Mouse (Mus musculus): ENCODE measurements around the gene Tsfm. TPM values are rescaled to one million over a fixed set of nuclear protein-coding genes. Genes with fewer than 3 reads are reported as not detected.

Gene Tsfm
- total and polyA plus RNA-seq, 3 experiments = 53.0 to 88.9 (median 78.0) TPM

Other genes starting within 250 kb of the Tsfm start
- 16.7 and 19.8 TPM in 2 replicates for gene Atp23, start 129.5 kb downstream of the Tsfm start, total RNA-seq (2012; rRNA removed)
- 15.4 and 17.2 TPM in 2 replicates for gene Atp23, start 129.5 kb downstream of the Tsfm start, total RNA-seq (2014; rRNA removed)
- gene Atp23, start 129.5 kb downstream of the Tsfm start, polyA plus RNA-seq (2012; ENCODE audit: insufficient read length, low read depth) = 16.9 and 18.9 TPM in 2 replicates
- gene Ctdsp2, start 52.1 kb downstream of the Tsfm start, total RNA-seq (2012; rRNA removed) = 13.2 and 20.2 TPM in 2 replicates
- gene Ctdsp2, start 52.1 kb downstream of the Tsfm start, total RNA-seq (2014; rRNA removed) = 7.5 and 8.9 TPM in 2 replicates
- gene Ctdsp2, start 52.1 kb downstream of the Tsfm start, polyA plus RNA-seq (2012; ENCODE audit: insufficient read length, low read depth) = 17.7 and 21.9 TPM in 2 replicates
- gene Avil, start 30.1 kb downstream of the Tsfm start, total RNA-seq (2012; rRNA removed) = 2.1 and 2.7 TPM in 2 replicates
- 8.2 and 9.9 TPM in 2 replicates for gene Avil, start 30.1 kb downstream of the Tsfm start, total RNA-seq (2014; rRNA removed)
- 18.8 and 20.0 TPM in 2 replicates for gene Avil, start 30.1 kb downstream of the Tsfm start, polyA plus RNA-seq (2012; ENCODE audit: insufficient read length, low read depth)
- 28.4 and 32.7 TPM in 2 replicates for gene Mettl1, start 10.6 kb upstream of the Tsfm start, total RNA-seq (2012; rRNA removed)
- gene Mettl1, start 10.6 kb upstream of the Tsfm start, total RNA-seq (2014; rRNA removed) = 19.6 and 21.6 TPM in 2 replicates
- gene Mettl1, start 10.6 kb upstream of the Tsfm start, polyA plus RNA-seq (2012; ENCODE audit: insufficient read length, low read depth) = 44.0 and 49.4 TPM in 2 replicates
- gene Eef1akmt3, start 10.7 kb upstream of the Tsfm start, total RNA-seq (2012; rRNA removed) = 0.76 and 0.98 TPM in 2 replicates
- 0.62 and 0.78 TPM in 2 replicates for gene Eef1akmt3, start 10.7 kb upstream of the Tsfm start, total RNA-seq (2014; rRNA removed)
- 1.1 and 1.2 TPM in 2 replicates for gene Eef1akmt3, start 10.7 kb upstream of the Tsfm start, polyA plus RNA-seq (2012; ENCODE audit: insufficient read length, low read depth)
- gene Cyp27b1, start 17.4 kb upstream of the Tsfm start, total RNA-seq (2012; rRNA removed) = 0.34 and 0.42 TPM in 2 replicates
- gene Cyp27b1, start 17.4 kb upstream of the Tsfm start, total RNA-seq (2014; rRNA removed) = 0.32 TPM in 2 replicates
- 0.89 and 1.4 TPM in 2 replicates for gene Cyp27b1, start 17.4 kb upstream of the Tsfm start, polyA plus RNA-seq (2012; ENCODE audit: insufficient read length, low read depth)
- 3.4 and 3.6 TPM in 2 replicates for gene March9, start 29.3 kb upstream of the Tsfm start, total RNA-seq (2012; rRNA removed)
- gene March9, start 29.3 kb upstream of the Tsfm start, total RNA-seq (2014; rRNA removed) = 0.58 and 0.68 TPM in 2 replicates
- gene March9, start 29.3 kb upstream of the Tsfm start, polyA plus RNA-seq (2012; ENCODE audit: insufficient read length, low read depth) = 0.97 and 1.0 TPM in 2 replicates
- gene Cdk4, start 32.7 kb upstream of the Tsfm start, total RNA-seq (2012; rRNA removed) = 257 and 304 TPM in 2 replicates
- 799 and 864 TPM in 2 replicates for gene Cdk4, start 32.7 kb upstream of the Tsfm start, total RNA-seq (2014; rRNA removed)
- 839 and 921 TPM in 2 replicates for gene Cdk4, start 32.7 kb upstream of the Tsfm start, polyA plus RNA-seq (2012; ENCODE audit: insufficient read length, low read depth)
- gene Tspan31, start 39.4 kb upstream of the Tsfm start, total RNA-seq (2012; rRNA removed) = 81.5 and 85.9 TPM in 2 replicates
- 110 and 148 TPM in 2 replicates for gene Tspan31, start 39.4 kb upstream of the Tsfm start, total RNA-seq (2014; rRNA removed)
- gene Tspan31, start 39.4 kb upstream of the Tsfm start, polyA plus RNA-seq (2012; ENCODE audit: insufficient read length, low read depth) = 72.8 and 79.9 TPM in 2 replicates
- 43.5 and 46.0 TPM in 2 replicates for gene Agap2, start 44.4 kb upstream of the Tsfm start, total RNA-seq (2012; rRNA removed)
- gene Agap2, start 44.4 kb upstream of the Tsfm start, total RNA-seq (2014; rRNA removed) = 24.8 and 27.8 TPM in 2 replicates
- gene Agap2, start 44.4 kb upstream of the Tsfm start, polyA plus RNA-seq (2012; ENCODE audit: insufficient read length, low read depth) = 26.1 and 27.8 TPM in 2 replicates
- 81.1 and 82.7 TPM in 2 replicates for gene Os9, start 90.3 kb upstream of the Tsfm start, total RNA-seq (2012; rRNA removed)
- 41.0 and 42.8 TPM in 2 replicates for gene Os9, start 90.3 kb upstream of the Tsfm start, total RNA-seq (2014; rRNA removed)
- gene Os9, start 90.3 kb upstream of the Tsfm start, polyA plus RNA-seq (2012; ENCODE audit: insufficient read length, low read depth) = 61.9 and 78.2 TPM in 2 replicates
- 15.5 and 17.5 TPM in 2 replicates for gene B4galnt1, start 134.4 kb upstream of the Tsfm start, total RNA-seq (2012; rRNA removed)
- gene B4galnt1, start 134.4 kb upstream of the Tsfm start, total RNA-seq (2014; rRNA removed) = 0.74 and 0.98 TPM in 2 replicates
- gene B4galnt1, start 134.4 kb upstream of the Tsfm start, polyA plus RNA-seq (2012; ENCODE audit: insufficient read length, low read depth) = 1.9 and 2.3 TPM in 2 replicates
- gene Slc26a10, start 149.8 kb upstream of the Tsfm start, total RNA-seq (2012; rRNA removed) = 1.2 and 1.7 TPM in 2 replicates
- 0.05 TPM in 2 replicates for gene Slc26a10, start 149.8 kb upstream of the Tsfm start, total RNA-seq (2014; rRNA removed)
- 0.16 and 0.44 TPM in 2 replicates for gene Slc26a10, start 149.8 kb upstream of the Tsfm start, polyA plus RNA-seq (2012; ENCODE audit: insufficient read length, low read depth)
- gene Arhgef25, start 159.2 kb upstream of the Tsfm start, total RNA-seq (2012; rRNA removed) = 8.6 and 8.7 TPM in 2 replicates
- gene Arhgef25, start 159.2 kb upstream of the Tsfm start, total RNA-seq (2014; rRNA removed) = 3.3 and 4.0 TPM in 2 replicates
- gene Arhgef25, start 159.2 kb upstream of the Tsfm start, polyA plus RNA-seq (2012; ENCODE audit: insufficient read length, low read depth) = 8.3 and 11.1 TPM in 2 replicates
- gene Dtx3, start 164.9 kb upstream of the Tsfm start, total RNA-seq (2012; rRNA removed) = 26.9 and 27.6 TPM in 2 replicates
- 18.9 and 19.2 TPM in 2 replicates for gene Dtx3, start 164.9 kb upstream of the Tsfm start, total RNA-seq (2014; rRNA removed)
- gene Dtx3, start 164.9 kb upstream of the Tsfm start, polyA plus RNA-seq (2012; ENCODE audit: insufficient read length, low read depth) = 51.2 and 54.4 TPM in 2 replicates
- 22.7 TPM in 2 replicates for gene Pip4k2c, start 180.7 kb upstream of the Tsfm start, total RNA-seq (2012; rRNA removed)
- 12.5 and 13.3 TPM in 2 replicates for gene Pip4k2c, start 180.7 kb upstream of the Tsfm start, total RNA-seq (2014; rRNA removed)
- 23.3 and 24.7 TPM in 2 replicates for gene Pip4k2c, start 180.7 kb upstream of the Tsfm start, polyA plus RNA-seq (2012; ENCODE audit: insufficient read length, low read depth)
- 1.3 and 2.1 TPM in 2 replicates for gene Kif5a, start 232.5 kb upstream of the Tsfm start, total RNA-seq (2012; rRNA removed)
- gene Kif5a, start 232.5 kb upstream of the Tsfm start, total RNA-seq (2014; rRNA removed) = not detected in 2 replicates
- gene Kif5a, start 232.5 kb upstream of the Tsfm start, polyA plus RNA-seq (2012; ENCODE audit: insufficient read length, low read depth) = 0.14 and 0.46 TPM in 2 replicates
- 88.5 and 91.9 TPM in 2 replicates for gene Dctn2, start 235.5 kb upstream of the Tsfm start, total RNA-seq (2012; rRNA removed)
- gene Dctn2, start 235.5 kb upstream of the Tsfm start, total RNA-seq (2014; rRNA removed) = 66.3 and 67.3 TPM in 2 replicates
- gene Dctn2, start 235.5 kb upstream of the Tsfm start, polyA plus RNA-seq (2012; ENCODE audit: insufficient read length, low read depth) = 79.1 and 94.1 TPM in 2 replicates

All from CH12.LX (cell line).